ENCODE assay signal across 1 mouse cellular context in the genomic region with DNA sequence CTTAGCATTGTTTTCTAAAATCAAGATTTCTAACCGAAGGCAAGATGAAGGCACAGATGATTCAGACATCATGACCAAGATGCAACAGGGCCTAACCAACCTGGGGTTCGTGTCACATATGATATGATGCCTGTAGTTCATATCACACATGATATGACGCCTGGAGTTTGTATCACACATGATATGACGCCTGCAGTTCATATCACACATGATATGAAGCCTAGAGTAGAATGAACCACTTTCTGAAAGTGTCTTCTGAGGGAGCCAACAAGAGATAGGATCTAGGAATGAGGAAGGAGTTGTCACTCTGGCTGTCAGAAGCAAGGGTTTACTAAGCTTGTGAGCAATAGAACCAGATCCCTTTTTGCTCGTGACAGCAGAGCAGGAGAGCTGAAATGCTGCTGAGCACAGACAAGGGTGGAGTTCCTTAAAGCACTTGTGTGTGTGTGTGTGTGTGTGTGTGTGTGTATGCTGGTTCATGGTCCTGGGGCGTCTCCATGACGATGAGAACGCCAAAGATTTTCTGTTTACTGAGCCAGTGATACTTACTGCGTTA.
TF ChIP-seq lines count a peak whose summit lies in the region.

No protein-coding gene starts in this region.

TF ChIP-seq in MEL, 35 proteins besides CTCF, POLR2A, EP300 and RAD21 (continued from another document):
- TF ChIP-seq RCOR1 (IDR thresholded peaks at IDR 0.05; ENCODE audit: low read depth, low read length) (peak; percentile 74), ZNF384 (IDR thresholded peaks at IDR 0.05; ENCODE audit: low read depth, low read length) (no peak; the same call in 1 of the 2 replicates), GATA1 (IDR thresholded peaks at IDR 0.05; ENCODE audit: low read depth, low read length) (peak; percentile 94), HCFC1 (IDR thresholded peaks at IDR 0.05; ENCODE audit: low read depth, low read length) (0 out of 2 replicates have a peak, but pooled peaks have one; percentile 44), JUND (IDR thresholded peaks at IDR 0.05; ENCODE audit: low read depth, low read length) (no peak), MAZ (IDR thresholded peaks at IDR 0.05; ENCODE audit: low read depth, low read length) (0 out of 2 replicates have a peak, but pooled peaks have one; percentile 43), MXI1 (IDR thresholded peaks at IDR 0.05; ENCODE audit: low read depth, low read length) (peak; percentile 89), USF1 (IDR thresholded peaks at IDR 0.05; ENCODE audit: low read depth, low read length) (no peak), ZKSCAN1 (IDR thresholded peaks at IDR 0.05; ENCODE audit: low read depth, low read length) (peak; percentile 24; the same call in 1 of the 2 replicates), UBTF (IDR thresholded peaks at IDR 0.05; ENCODE audit: borderline replicate concordance, insufficient read depth, low read depth, low read length) (no peak), TBP (IDR thresholded peaks at IDR 0.05; ENCODE audit: low read depth, low read length) (no peak; the same call in 1 of the 2 replicates), USF2 (IDR thresholded peaks at IDR 0.05; ENCODE audit: borderline replicate concordance in 1 of 2, insufficient read depth in 1 of 2, low read depth in 1 of 2, low read length in 2 of 2) (no peak), CHD2 (IDR thresholded peaks at IDR 0.05; ENCODE audit: low read length) (no peak), BHLHE40 (IDR thresholded peaks at IDR 0.05; ENCODE audit: borderline replicate concordance, low read depth, low read length) (peak; percentile 69; the same call in 1 of the 2 replicates), MAFK (IDR thresholded peaks at IDR 0.05; ENCODE audit: borderline replicate concordance, low read depth, low read length) (peak; percentile 25; the same call in 1 of the 2 replicates), TCF12 (IDR thresholded peaks at IDR 0.05; ENCODE audit: low read depth, low read length) (peak; percentile 89), NELFE (IDR thresholded peaks at IDR 0.05; ENCODE audit: low read depth, low read length) (no peak), POLR2AphosphoS2 (IDR thresholded peaks at IDR 0.05; ENCODE audit: low read length) (no peak), ZMIZ1 (IDR thresholded peaks at IDR 0.05; ENCODE audit: low read depth, low read length) (no peak), CHD1 (IDR thresholded peaks at IDR 0.05; ENCODE audit: low read depth, low read length) (no peak), SIN3A (IDR thresholded peaks at IDR 0.05; ENCODE audit: low read length) (peak; percentile 90), SMC3 (IDR thresholded peaks at IDR 0.05; ENCODE audit: low read depth, low read length) (0 out of 2 replicates have a peak, but pooled peaks have one; percentile 16), NRF1 (IDR thresholded peaks at IDR 0.05; ENCODE audit: insufficient read depth, low read depth, low read length, poor library complexity, severe bottlenecking) (no peak), MAX (IDR thresholded peaks at IDR 0.05; ENCODE audit: low read length) (peak; percentile 49; the same call in 1 of the 2 replicates)
